Mouse (Mus musculus): ENCODE data around the gene Kcna10. TPM values are rescaled to one million over a fixed set of nuclear protein-coding genes. Genes with fewer than 3 reads are reported as not detected.
A peak's percentile ranks its signal among the peaks of the same experiment; 100 is the strongest.

Gene Kcna10
- polyA plus RNA-seq (2012; rRNA removed), result 0.15 and 0.19 TPM in 2 replicates

- Histone ChIP-seq H3K27ac (ENCODE audit: insufficient read depth, low read length) (no peak within 1 kb of the TSS), H3K4me3 (ENCODE audit: insufficient read depth, low read length) (no peak within 1 kb of the TSS), H3K4me1 (ENCODE audit: control insufficient read depth, insufficient read depth, low read length) (peaks cover 1% of the 10 kb centered on the region; the same call in 1 of the 2 replicates)
- no peak for TF ChIP-seq POLR2A (IDR thresholded peaks at IDR 0.05; ENCODE audit: extremely low read depth, insufficient read depth, low read length)
- TF ChIP-seq CTCF (IDR thresholded peaks at IDR 0.05; ENCODE audit: extremely low read depth, insufficient read depth, low read length), result no peak
Observed at GRCm38 (mm10) chr3:107182756-107183155, at the start of gene Kcna10. TSS of gene Kcna10 (plus strand) at chr3:107183056.

GRCm38 (mm10) chr3:107134457-107134856 is 48.4 kb upstream of the Kcna10 start:
- TF ChIP-seq POLR2A (IDR thresholded peaks at IDR 0.05; ENCODE audit: extremely low read depth, insufficient read depth, low read length) (no peak), CTCF (IDR thresholded peaks at IDR 0.05; ENCODE audit: extremely low read depth, insufficient read depth, low read length) (no peak)
- H3K27ac ChIP-seq (ENCODE audit: insufficient read depth, low read length), result no peak overlapping the region
- no peaks in the 10 kb centered on the region for H3K4me1 ChIP-seq (ENCODE audit: control insufficient read depth, insufficient read depth, low read length)
- no peak overlapping the region for H3K4me3 ChIP-seq (ENCODE audit: insufficient read depth, low read length)

DNA sequence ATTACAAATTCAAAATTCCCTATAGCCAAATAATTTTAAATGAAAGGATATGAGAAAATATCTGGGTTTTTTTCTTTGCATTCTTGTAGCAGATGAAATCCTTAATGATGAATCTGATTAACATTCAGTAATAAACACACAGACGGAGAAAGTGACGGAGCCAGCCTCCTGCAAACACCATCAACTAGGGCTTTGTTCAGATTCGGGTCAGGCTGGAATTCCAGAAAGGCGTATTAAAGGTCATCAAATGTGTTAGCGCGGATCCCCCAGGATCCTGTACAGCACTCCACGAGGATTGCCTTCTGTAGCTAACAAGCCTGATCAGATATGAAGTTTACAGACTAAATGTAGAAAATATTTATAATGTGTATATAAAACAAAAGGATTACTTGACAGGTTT is 35.7 kb upstream of the Kcna10 start:
- no peaks in the 10 kb centered on the region for H3K4me1 ChIP-seq (ENCODE audit: control insufficient read depth, insufficient read depth, low read length)
- no peak overlapping the region for H3K27ac ChIP-seq (ENCODE audit: insufficient read depth, low read length)
- TF ChIP-seq CTCF (IDR thresholded peaks at IDR 0.05; ENCODE audit: extremely low read depth, insufficient read depth, low read length), result no peak
- TF ChIP-seq POLR2A (IDR thresholded peaks at IDR 0.05; ENCODE audit: extremely low read depth, insufficient read depth, low read length), result no peak
- no peak overlapping the region for H3K4me3 ChIP-seq (ENCODE audit: insufficient read depth, low read length)

- Histone ChIP-seq H3K4me3 (ENCODE audit: insufficient read depth, low read length) (no peak overlapping the region), H3K27ac (ENCODE audit: insufficient read depth, low read length) (no peak overlapping the region), H3K4me1 (ENCODE audit: control insufficient read depth, insufficient read depth, low read length) (no peaks in the 10 kb centered on the region)
- TF ChIP-seq CTCF (IDR thresholded peaks at IDR 0.05; ENCODE audit: extremely low read depth, insufficient read depth, low read length) (peak; percentile 49), POLR2A (IDR thresholded peaks at IDR 0.05; ENCODE audit: extremely low read depth, insufficient read depth, low read length) (no peak)
Observed at GRCm38 (mm10) chr3:107149006-107149405, 33.9 kb upstream of the Kcna10 start.

GRCm38 (mm10) chr3:107150469-107150868 is 32.4 kb upstream of the Kcna10 start:
- H3K4me3 ChIP-seq (ENCODE audit: insufficient read depth, low read length), result no peak overlapping the region
- no peak for TF ChIP-seq CTCF (IDR thresholded peaks at IDR 0.05; ENCODE audit: extremely low read depth, insufficient read depth, low read length)
- TF ChIP-seq POLR2A (IDR thresholded peaks at IDR 0.05; ENCODE audit: extremely low read depth, insufficient read depth, low read length), result no peak
- no peaks in the 10 kb centered on the region for H3K4me1 ChIP-seq (ENCODE audit: control insufficient read depth, insufficient read depth, low read length)
- no peak overlapping the region; the same call in 1 of the 2 replicates for H3K27ac ChIP-seq (ENCODE audit: insufficient read depth, low read length)

DNA sequence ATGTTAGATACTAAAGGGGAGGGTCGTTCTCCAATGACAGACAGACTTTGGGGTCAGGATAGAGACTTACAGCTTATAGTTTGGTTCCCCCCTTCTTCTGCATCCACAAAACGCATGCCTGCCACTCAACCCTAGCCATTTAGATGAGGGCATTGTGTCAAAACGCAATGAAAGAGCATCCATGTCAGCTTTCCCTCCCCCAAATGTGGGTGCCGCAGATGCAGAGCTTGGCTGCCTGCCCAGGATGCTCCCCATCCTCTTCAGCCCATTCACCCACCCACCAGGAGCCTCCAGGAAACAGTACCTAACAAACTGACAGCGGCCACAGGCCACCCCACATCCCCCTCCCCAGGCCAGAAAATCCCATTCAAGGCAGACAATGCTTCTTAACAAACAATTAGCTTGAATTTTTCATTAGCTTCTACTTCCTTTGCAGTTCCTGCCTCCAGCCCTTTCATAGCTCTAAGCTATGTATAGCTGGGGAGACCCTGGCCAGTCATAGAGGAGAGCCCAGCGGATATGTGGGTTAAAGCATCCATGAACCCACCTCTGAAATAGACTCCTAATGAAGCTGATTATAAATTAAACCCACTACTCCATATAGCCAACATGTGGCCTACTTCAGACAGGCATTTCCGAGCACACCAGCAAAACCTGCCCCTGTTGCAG is 31.9 kb upstream of the Kcna10 start:
- H3K4me1 ChIP-seq (ENCODE audit: control insufficient read depth, insufficient read depth, low read length), result no peaks in the 10 kb centered on the region
- H3K4me3 ChIP-seq (ENCODE audit: insufficient read depth, low read length), result no peak overlapping the region
- no peak for TF ChIP-seq POLR2A (IDR thresholded peaks at IDR 0.05; ENCODE audit: extremely low read depth, insufficient read depth, low read length)
- TF ChIP-seq CTCF (IDR thresholded peaks at IDR 0.05; ENCODE audit: extremely low read depth, insufficient read depth, low read length), result no peak
- H3K27ac ChIP-seq (ENCODE audit: insufficient read depth, low read length), result no peak overlapping the region

DNA sequence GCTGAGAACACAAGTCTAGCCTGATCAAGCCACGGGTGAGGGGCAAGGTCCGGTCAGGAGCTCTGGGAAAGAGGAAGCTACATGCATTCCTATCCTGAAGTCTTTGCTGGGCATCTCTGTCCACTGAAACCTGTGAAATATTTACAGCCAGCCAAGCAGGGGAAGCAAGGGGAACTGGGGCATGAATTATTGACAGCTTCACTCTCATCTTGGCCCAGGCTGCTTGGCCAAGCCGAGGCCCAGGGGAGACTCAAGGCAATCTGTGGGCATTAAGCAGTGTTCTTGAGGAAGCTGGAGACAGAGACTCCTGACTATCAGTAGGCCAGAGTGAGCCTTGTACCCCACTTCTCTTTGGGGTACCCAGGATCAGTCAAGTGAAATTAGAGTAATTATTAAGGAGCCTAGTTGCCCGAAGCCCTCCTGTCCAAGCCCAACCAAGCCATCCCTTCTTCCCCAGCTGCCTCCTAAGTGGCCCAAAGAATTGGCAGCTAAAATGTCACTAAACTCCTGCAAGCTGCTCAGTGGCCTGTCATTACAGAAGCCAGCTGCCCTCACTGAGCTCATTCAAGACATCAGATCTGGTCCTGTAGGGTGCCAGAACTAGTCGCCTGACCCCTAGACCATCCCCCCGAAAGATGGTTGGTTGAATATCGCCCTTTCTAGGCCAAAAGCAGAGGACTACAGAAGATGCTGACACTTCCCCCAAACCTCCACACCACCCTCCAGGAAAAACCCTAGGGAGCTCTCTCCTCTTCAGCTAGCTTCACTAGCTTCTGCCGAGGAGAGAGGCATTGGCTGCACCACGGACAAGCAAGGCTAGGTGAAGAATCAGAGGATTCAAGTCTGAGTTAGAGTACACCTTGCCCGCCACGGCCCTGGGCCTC is 28.8 kb upstream of the Kcna10 start:
- Histone ChIP-seq H3K4me3 (ENCODE audit: insufficient read depth, low read length) (no peak overlapping the region), H3K27ac (ENCODE audit: insufficient read depth, low read length) (no peak overlapping the region), H3K4me1 (ENCODE audit: control insufficient read depth, insufficient read depth, low read length) (no peaks in the 10 kb centered on the region)
- TF ChIP-seq CTCF (IDR thresholded peaks at IDR 0.05; ENCODE audit: extremely low read depth, insufficient read depth, low read length) (no peak), POLR2A (IDR thresholded peaks at IDR 0.05; ENCODE audit: extremely low read depth, insufficient read depth, low read length) (no peak)

- no peaks in the 10 kb centered on the region; the same call in 1 of the 2 replicates for H3K4me1 ChIP-seq (ENCODE audit: control insufficient read depth, insufficient read depth, low read length)
- no peak overlapping the region for H3K4me3 ChIP-seq (ENCODE audit: insufficient read depth, low read length)
- TF ChIP-seq POLR2A (IDR thresholded peaks at IDR 0.05; ENCODE audit: extremely low read depth, insufficient read depth, low read length), result no peak
- TF ChIP-seq CTCF (IDR thresholded peaks at IDR 0.05; ENCODE audit: extremely low read depth, insufficient read depth, low read length), result no peak
- no peak overlapping the region for H3K27ac ChIP-seq (ENCODE audit: insufficient read depth, low read length)
Observed at GRCm38 (mm10) chr3:107158856-107159255, 24.0 kb upstream of the Kcna10 start.

GRCm38 (mm10) chr3:107159418-107159817 is 23.4 kb upstream of the Kcna10 start:
- TF ChIP-seq POLR2A (IDR thresholded peaks at IDR 0.05; ENCODE audit: extremely low read depth, insufficient read depth, low read length), result no peak
- peak; percentile 48; the same call in 1 of the 2 replicates for TF ChIP-seq CTCF (IDR thresholded peaks at IDR 0.05; ENCODE audit: extremely low read depth, insufficient read depth, low read length)
- Histone ChIP-seq H3K4me3 (ENCODE audit: insufficient read depth, low read length) (no peak overlapping the region), H3K27ac (ENCODE audit: insufficient read depth, low read length) (no peak overlapping the region), H3K4me1 (ENCODE audit: control insufficient read depth, insufficient read depth, low read length) (no peaks in the 10 kb centered on the region; the same call in 1 of the 2 replicates)
